Mouse (Mus musculus): Measurements from ENCODE around the gene Nxnl2.

DNA sequence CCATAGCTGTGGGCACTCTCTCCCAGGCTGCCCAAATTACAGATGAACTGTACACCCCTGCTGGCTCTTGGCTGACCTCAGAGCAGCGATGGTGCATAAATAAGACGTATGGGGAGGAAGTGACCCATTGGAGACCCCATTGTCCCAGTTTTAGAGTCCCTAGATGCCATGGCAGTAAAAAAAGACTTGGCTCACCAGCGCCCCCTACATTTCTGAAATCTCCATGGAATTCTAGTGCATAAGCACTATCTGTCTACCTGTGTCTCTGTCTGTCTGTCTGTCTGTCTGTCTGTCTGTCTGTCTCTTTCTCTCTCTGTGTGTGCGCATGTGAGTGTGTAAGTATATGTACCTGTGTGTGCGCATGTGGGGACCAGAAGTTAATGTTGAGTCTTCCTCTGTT, 39.8 kb downstream of the Nxnl2 start:
- TF ChIP-seq CTCF (IDR thresholded peaks at IDR 0.05; ENCODE audit: low read depth) (no peak), EP300 (IDR thresholded peaks at IDR 0.05; ENCODE audit: low read depth) (no peak)

All from heart, postnatal 0 days (tissue).